Mouse (Mus musculus) liver, embryonic 14.5 days (tissue): ENCODE measurements at regions not wholly inside any gene's neighbourhood (a gene's known extent, or its start where the extent isn't known, plus 50 kb on each side); places are given as distances from the start of the nearest gene placed in this dataset.

Experiments
- ATAC-seq: fragments of 200-750 bp; cut with Nextera tagmentation; 2 replicates; pipeline ENCODE4 v1.8.0; 2017; ENCODE audit warnings: moderate number of reproducible peaks, mild to moderate bottlenecking, moderate library complexity; ENCODE audit not compliant: insufficient read depth
- DNase-seq, 3 experiments: peaks; one replicate each; pipeline ENCODE4 v3.0.0-alpha.2; 2012 to 2013; ENCODE audit warnings: low read depth in 3 of 3, low spot score in 3 of 3
- H3K27ac ChIP-seq: fragments of 300-500 bp; sonication (generic); 2 replicates; pipeline ENCODE4 v1.5.1; 2014; ENCODE audit warnings: moderate library complexity, mild to moderate bottlenecking, control low read depth, inconsistent platforms
- H3K27me3 ChIP-seq: fragments of 300-500 bp; sonication (generic); 2 replicates; pipeline ENCODE4 v1.6.1; 2014; ENCODE audit warnings: mild to moderate bottlenecking, low read length, moderate library complexity; ENCODE audit not compliant: control insufficient read depth, insufficient read depth
- H3K36me3 ChIP-seq: fragments of 300-500 bp; sonication (generic); replicated peaks from 2 replicates; pipeline ENCODE4 v1.6.1; 2014; ENCODE audit warnings: low read depth; ENCODE audit not compliant: control insufficient read depth, insufficient read depth
- H3K4me1 ChIP-seq, 2 experiments: fragments of 200-500 bp in 1 of 2; fragments of 300-500 bp in 1 of 2; sonication (generic) in 1 of 2; replicated peaks; 2 replicates each; pipeline ENCODE4 v1.6.1; 2012 to 2014; ENCODE audit warnings: antibody characterized with exemption in 1 of 2, inconsistent platforms in 1 of 2, low read length in 1 of 2; ENCODE audit not compliant: control insufficient read depth in 2 of 2, insufficient read depth in 2 of 2
- H3K4me2 ChIP-seq: fragments of 300-500 bp; sonication (generic); 2 replicates; pipeline ENCODE4 v1.6.1; 2014; ENCODE audit warnings: low read depth, mild to moderate bottlenecking, control low read depth, moderate library complexity
- H3K4me3 ChIP-seq, 2 experiments: fragments of 200-500 bp in 1 of 2; fragments of 300-500 bp in 1 of 2; sonication (generic) in 1 of 2; 2 replicates each; pipeline ENCODE4 v1.5.1; 2012 to 2014; ENCODE audit warnings: low read depth in 2 of 2, low read length in 2 of 2, mild to moderate bottlenecking in 2 of 2, control low read depth in 1 of 2, inconsistent platforms in 1 of 2, moderate library complexity in 1 of 2; ENCODE audit not compliant: insufficient read depth in 1 of 2
- H3K9ac ChIP-seq: fragments of 300-500 bp; sonication (generic); replicated peaks from 2 replicates; pipeline ENCODE4 v1.6.1; 2014; ENCODE audit warnings: mild to moderate bottlenecking, control low read depth, moderate library complexity
- H3K9me3 ChIP-seq: fragments of 300-500 bp; sonication (generic); 2 replicates; pipeline ENCODE4 v1.6.1; 2016; ENCODE audit warnings: low read length, mixed read lengths; ENCODE audit not compliant: control insufficient read depth
- CTCF ChIP-seq: IDR thresholded peaks from 2 replicates; pipeline ENCODE4 v1.5.1; 2016; ENCODE audit warnings: antibody characterized with exemption, low read depth, control low read depth
- EP300 ChIP-seq: IDR thresholded peaks from 2 replicates; pipeline ENCODE4 v1.6.1; 2016; ENCODE audit warnings: antibody characterized with exemption, low read depth
- WGBS: fragments of 180-500 bp; shearing (Covaris S2); extraction: QIAGEN DNeasy Blood & Tissue Kit; methylation state at CpG from one replicate; pipeline ENCODE4 v1.1.7; 2014; ENCODE audit not compliant: insufficient replicate concordance; 5-methylcytosine and 5-hydroxymethylcytosine counted together

DNA sequence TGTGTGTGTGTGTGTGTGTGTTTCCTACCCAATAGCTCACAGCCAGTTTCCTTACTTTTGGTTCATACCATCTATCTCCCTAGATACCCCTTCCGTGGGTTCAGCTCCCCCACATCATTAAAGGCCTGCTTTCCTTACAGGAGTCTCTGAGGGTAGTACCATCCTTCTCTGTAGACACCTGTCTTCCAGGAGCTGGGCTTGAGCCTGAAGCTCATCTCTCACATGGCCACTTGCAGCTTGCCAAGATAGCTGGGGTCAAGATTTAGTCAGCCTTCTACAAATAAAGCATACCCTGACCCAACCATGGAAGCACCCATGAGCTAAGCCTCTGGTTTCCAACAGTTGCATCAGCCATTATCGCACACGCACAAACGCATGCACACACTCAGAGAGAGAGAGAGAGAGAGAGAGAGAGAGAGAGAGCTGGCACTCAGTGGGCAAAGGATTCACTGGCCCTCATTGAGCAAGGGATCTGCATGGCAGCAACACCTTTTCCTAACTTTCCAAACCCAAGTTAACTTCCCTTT lies 88.3 kb upstream of the Pabpc6 start:
- TF ChIP-seq CTCF (no peak), EP300 (no peak)
- Histone ChIP-seq H3K27me3 (no peaks in the 10 kb centered on the region), H3K27ac (no peak overlapping the region), H3K4me2 (no peak overlapping the region), H3K4me1 (peaks cover 0 to 3% of the 10 kb centered on the region in 2 experiments; a peak in 1 of 4 replicates), H3K9me3 (no peaks in the 10 kb centered on the region), H3K36me3 (no peaks in the 10 kb centered on the region), H3K4me3 (no peak overlapping the region), H3K9ac (no peak overlapping the region)
- WGBS: 72% methylated on average over 4 of the region's 4 CpGs
- DNase-seq: no peak
- no peak for ATAC-seq

DNA sequence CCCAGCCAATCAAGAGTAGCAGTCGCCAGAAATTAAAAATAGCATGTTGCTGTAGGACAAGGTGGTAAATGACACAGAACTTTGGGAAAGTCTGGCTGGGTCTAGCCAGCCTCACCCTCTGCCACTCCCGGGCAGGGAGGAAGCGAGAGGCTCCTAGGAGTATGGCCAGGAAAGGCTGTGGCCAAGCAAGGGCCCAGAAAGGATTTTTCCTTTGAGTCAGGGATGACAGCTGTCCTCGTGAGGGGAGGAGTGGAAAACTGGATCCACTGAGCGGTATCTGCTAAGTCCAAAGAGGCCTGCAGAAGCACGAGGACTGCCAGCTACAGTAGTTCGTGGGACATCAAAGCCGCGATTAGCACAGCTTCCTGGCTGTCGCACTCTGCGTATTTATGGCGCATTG lies 87.2 kb upstream of the Pabpc6 start:
- no peak overlapping the region for H3K4me3 ChIP-seq
- 49% methylated on average over 12 of the region's 12 CpGs for WGBS
- DNase-seq (no peak), ATAC-seq (no peak)
- TF ChIP-seq EP300: no peak
- H3K4me1 ChIP-seq: peaks cover 0 to 3% of the 10 kb centered on the region in 2 experiments; a peak in 1 of 4 replicates
- no peaks in the 10 kb centered on the region for H3K9me3 ChIP-seq
- no peaks in the 10 kb centered on the region for H3K36me3 ChIP-seq
- no peak overlapping the region for H3K27ac ChIP-seq
- H3K9ac ChIP-seq: no peak overlapping the region
- H3K27me3 ChIP-seq: no peaks in the 10 kb centered on the region
- H3K4me2 ChIP-seq: no peak overlapping the region

DNA sequence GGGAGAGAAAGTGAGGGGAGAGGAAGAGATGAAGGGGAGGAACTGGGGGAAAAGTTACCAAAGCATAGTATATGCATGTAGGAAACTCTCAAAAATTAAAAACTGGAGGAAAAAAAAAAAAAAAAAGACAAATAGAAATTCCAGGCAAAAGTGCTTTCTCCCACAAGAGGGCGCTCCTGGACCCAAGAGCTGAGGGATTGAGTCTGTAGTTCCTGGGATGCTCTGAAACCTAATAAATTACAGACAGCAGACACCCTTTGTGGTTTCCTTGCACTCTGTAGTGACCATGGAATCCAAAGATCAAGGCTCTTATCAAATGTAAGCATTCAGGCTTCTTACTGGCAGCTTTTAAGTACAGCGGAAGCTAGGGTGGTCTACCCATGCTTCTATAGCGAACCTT lies 86.7 kb upstream of the Pabpc6 start:
- Histone ChIP-seq H3K4me1 (peaks cover 0 to 3% of the 10 kb centered on the region in 2 experiments; a peak in 1 of 4 replicates), H3K9ac (no peak overlapping the region), H3K27me3 (no peaks in the 10 kb centered on the region), H3K4me3 (no peak overlapping the region), H3K9me3 (no peaks in the 10 kb centered on the region), H3K4me2 (no peak overlapping the region), H3K36me3 (no peaks in the 10 kb centered on the region), H3K27ac (no peak overlapping the region)
- peak in 2 of 3 experiments; percentile 11 for DNase-seq
- ATAC-seq: no peak
- WGBS: 20% methylated on average over 3 of the region's 3 CpGs
- no peak for TF ChIP-seq EP300
- TF ChIP-seq CTCF: peak; percentile 51

DNA sequence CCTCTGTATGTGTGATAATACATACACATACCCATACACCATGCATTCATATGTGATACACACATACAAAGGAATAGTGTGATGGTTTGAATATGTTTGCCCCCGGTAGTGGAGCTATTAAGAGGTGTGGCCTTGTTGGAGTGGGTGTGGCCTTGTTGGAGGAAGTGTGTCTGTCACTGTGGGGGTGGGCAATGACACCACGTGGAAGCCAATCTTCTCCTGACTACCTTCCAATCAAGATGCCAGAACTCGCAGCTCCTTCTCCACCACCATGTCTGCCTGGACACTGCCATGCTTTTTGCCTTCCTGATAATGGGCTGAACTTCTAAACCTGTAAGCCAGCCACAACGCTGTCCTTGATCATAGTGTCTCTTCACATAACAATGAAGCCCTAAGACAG lies 86.1 kb upstream of the Pabpc6 start:
- no peak overlapping the region for H3K9ac ChIP-seq
- TF ChIP-seq CTCF (no peak), EP300 (no peak)

DNA sequence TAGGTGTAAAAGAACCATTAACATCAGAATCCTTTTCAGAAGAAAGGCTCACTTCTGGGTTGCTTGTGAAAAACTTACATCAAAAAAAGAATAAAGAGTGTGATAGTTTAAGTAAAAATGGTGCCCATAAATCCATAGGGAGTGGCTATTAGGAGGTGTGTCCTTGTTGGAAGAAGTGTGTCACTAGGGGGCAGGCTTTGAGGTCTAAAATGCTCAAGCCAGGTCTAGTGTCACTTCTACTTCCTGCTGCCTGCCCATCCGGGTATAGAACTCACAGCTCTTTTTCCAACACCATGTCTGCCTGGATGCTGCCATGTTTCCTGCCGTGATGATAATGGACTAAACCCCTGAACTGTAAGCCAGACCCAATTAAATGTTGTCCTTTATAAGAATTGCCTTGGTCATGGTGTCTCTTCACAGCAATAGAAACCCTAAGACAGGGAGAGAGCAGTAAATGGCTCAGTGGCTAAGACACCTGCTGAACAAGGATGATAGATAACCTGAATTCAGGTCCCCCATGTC lies 85.4 kb upstream of the Pabpc6 start:
- Histone ChIP-seq H3K27me3 (no peaks in the 10 kb centered on the region), H3K36me3 (no peaks in the 10 kb centered on the region), H3K27ac (no peak overlapping the region), H3K4me1 (no peaks in the 10 kb centered on the region), H3K9me3 (no peaks in the 10 kb centered on the region), H3K4me3 (no peak overlapping the region), H3K9ac (no peak overlapping the region), H3K4me2 (no peak overlapping the region)
- no peak for DNase-seq
- ATAC-seq: no peak
- TF ChIP-seq EP300 (no peak), CTCF (no peak)
- 40% methylated on average over 2 of the region's 2 CpGs for WGBS

More for the DNA sequence above, 86.1 kb upstream of the Pabpc6 start:
- Histone ChIP-seq H3K27ac (no peak overlapping the region), H3K4me2 (no peak overlapping the region), H3K9me3 (no peaks in the 10 kb centered on the region), H3K27me3 (no peaks in the 10 kb centered on the region), H3K36me3 (no peaks in the 10 kb centered on the region), H3K4me3 (no peak overlapping the region), H3K4me1 (peaks cover 0 to 3% of the 10 kb centered on the region in 2 experiments; a peak in 1 of 4 replicates)
- WGBS: 45% methylated on average over 4 of the region's 4 CpGs
- no peak for DNase-seq
- ATAC-seq: no peak
